Mouse (Mus musculus): ENCODE results near the gene Ift22. TPM values are rescaled to one million over a fixed set of nuclear protein-coding genes. Genes with fewer than 3 reads are reported as not detected.

Ift22 gene
- total RNA-seq (2021) (10 to 100 TPM; 29.0 to 42.0 TPM), polyA plus RNA-seq (2012; rRNA removed) (6.8 and 7.7 TPM in 2 replicates)
- long read RNA-seq, transcript Ift22-205 (5 exons, 3,071 nt), result major isoform, 11 of 24 reads
- long read RNA-seq, partial matches to known transcripts, result 2 of 24 reads
- long read RNA-seq, other reads (novel, unspliced or antisense), result 9 of 24 reads

DNA sequence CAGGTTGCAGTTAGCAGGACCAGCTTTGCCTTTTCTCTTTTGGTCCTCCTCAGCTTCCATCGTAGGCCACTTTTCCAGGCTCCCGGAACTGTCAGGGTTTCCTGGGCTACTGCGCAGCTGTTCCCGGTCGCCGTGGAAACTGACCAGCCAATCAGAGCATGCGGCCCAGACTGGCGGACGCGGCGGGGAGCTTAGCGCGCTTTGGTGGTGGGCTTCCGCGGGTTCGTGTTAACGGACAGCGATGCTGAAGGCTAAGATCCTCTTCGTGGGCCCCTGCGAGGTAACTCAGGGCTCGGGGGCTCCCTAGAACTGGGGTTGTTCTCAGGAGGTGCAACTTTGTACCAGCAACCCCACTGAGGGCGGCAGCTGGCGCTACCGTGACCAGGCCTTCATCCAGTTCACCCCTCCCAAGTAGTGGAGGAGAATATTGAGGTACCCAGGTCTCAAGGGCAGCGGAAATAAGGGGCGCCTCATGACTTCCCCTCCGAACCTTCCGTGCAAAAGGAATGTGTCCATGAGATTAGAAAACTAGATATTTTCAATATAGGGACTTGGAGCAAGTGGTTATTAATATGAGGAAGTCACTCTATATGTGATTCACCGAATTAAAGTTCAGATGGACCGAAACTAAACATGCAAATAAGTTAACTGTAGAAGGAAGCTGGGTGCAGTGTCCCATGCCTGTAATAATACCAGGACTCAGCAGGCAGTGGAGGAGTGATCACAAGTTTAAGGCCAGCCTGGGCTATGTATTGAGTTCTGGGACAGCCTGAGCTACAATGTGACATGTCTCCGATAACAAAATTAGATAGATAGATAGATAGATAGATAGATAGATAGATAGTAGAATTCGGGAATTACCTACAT is at the start of gene Ift22:
Gene Ift22, plus strand, starts transcription at position 160 of the 867 bp plus-strand sequence.
- peak; percentile 96 for DNase-seq

DNA sequence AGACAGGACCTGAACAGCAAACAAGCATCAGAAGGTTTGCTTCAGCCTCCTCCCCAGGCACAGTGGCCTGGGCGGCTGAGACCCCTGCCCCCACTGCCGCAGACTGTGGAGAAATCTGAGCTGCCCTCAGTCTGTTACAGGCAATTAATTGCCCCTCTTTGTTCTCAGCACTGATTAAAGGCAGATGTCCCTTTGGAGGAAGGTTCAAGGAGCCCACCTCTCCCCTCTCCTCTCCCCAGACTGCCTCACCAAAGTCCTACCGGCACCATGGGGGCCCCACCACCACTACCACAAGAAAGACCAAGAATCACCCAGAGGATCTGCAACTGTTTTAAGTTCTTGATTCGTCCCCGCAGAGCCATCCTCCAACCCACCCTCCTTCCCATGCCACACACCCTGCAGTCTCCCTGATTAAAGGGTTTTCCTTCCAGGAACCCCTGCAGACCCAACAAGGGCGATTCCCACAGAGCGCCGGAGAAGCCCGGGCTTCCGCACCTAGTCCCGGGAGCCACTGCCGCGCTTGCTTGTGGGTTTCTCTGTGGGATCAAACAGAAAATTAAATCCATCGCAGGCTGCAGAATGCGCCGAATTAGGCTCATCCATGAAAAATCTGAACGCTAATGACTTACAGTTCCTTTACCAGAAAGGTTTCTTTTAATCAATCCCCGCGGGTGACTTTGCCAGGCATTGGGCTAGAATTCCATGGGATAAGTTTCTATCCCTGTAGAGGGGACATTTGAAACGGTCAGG is 46.6 kb upstream of the Ift22 start:
- DNase-seq, result no peak

DNA sequence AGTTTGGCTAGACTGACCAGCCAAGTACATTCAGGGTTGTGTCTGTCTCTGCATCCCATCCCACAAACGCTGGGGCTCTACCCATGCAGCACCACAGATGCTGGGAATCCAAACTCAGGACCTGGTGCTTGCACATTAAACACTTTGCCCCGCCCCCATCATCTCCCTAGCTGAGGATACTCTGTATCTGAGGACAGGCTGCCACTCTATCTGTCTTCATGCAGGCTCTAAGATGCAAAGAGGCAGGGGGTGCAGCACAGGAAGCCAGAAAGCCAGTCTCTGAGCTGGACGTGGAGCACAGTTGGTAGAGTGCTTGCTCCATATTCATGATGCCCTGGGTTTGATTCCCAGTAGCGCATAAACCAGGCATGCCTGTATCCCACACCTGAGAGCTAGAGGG is 45.1 kb upstream of the Ift22 start:
- DNase-seq, result no peak

DNA sequence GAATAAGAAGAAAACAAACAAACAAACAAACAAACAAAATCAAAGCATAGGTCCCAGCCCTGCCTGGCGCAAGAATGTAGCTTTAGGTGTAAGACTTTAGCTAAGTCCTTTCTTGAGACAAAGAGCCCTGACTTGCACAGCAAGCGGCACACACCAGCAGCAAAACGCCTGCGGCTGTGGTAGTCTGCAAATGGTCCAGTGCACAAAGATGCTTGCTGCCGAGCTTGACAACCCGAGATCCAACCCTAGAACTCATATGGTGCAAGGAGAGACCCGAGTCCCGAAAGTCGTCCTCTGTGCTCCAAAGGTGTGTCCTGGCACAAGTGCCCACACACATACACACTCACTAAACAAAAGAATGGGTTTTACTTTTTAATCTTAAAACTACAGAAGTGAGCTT is 44.7 kb upstream of the Ift22 start:
- no peak for DNase-seq

DNA sequence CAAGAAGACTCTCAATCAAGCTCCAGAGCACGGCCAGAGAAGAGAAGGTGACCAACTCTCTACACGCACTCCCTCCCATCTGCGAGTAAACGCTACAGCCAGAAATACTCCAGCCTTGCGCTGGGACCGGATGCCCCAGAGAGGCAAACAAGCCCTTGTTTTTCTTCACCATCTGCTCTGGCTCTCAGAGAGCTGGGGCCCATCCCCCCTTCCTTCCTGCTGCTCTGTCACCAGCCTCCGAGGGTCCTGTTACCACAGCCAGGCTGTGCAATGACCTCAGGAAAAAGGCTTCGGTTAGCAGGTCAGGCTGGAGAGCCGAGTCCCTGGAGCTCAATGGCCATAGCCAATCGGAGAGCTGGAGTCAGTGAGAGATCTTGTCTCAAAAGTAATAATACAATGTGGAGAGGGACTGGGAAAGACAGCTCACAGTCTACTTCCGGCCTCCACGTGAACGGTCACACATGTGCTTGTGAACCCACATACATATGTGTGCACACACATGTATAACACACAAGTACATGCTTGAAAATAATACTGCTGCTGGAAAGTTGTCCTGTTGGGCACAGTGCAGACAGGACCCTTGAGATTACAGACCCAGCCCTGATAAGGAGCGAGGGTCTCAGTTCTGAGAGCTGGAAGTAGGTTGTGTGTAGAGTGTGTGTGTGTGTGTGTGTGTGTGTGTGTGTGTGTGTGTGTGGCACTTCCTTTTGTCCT is 43.8 kb upstream of the Ift22 start:
- DNase-seq, result no peak

DNA sequence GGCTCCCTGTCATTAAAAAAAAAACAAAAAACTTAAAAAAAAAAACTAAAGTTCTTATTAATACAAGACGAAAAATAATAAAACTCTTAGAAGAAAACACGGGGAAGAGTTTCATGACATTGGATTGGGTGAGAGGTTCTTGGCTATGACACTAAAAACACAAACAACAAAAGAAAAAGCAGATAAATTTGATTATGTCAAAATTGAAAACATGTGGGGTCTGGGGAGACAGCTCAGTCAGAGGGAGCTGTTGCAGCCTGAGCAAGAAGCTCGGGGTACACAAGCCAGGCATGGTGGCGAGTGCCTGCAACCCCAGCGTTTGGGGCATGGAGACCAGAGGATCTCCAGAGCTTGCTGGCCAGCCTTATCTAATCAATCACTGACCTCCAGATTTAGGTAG is 40.2 kb upstream of the Ift22 start:
- no peak for DNase-seq

DNA sequence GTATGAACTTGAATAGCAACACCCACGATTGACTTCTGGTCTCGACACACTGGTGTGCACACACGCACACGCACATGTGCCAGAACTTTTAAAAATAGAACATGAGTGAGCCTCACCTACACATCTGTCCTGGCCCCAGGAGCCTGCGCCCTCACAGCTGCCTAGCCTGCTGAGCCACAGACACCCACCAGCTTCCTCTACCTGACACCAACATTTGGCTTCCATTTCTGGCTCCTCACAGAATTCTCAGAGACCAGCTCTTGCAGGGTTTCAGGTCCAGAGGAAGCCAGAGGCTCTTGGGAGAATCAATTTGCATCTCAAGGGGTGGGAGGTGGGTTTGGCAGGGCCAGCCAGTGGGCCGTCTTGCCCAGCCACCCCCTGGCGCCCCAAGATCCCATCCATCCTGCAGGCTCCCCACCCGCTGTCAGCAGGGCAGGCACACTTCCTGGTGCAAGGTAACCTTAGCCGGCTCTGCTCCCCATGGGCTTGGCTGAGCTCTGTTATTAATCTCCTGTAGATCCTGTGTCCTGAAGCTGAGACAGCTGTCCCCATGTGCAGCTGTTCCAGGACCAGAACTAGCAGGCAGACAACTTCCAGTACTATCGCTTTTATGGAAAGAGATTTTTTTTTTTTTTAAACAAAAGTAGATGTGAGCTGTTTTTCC is 38.4 kb upstream of the Ift22 start:
- DNase-seq, result no peak

DNA sequence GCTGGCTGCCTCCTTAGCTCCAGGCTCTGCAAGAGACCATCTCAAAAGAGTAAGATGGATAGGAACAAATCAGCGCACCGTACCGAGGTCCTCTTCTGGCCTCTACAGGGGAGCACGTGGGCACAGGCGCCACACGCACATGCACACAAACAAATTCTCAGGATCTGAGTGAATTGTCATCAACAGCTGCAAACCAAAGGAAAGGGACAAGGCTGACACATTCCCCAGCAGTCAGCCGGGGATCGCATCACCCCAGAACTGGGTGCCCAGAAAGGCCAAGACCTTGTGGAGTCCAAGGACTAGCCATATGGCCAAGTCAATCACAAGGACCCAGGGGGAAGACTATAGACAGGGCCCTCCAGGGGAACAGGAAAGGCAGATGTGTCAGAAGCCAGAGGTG is 35.5 kb upstream of the Ift22 start:
- no peak for DNase-seq

DNA sequence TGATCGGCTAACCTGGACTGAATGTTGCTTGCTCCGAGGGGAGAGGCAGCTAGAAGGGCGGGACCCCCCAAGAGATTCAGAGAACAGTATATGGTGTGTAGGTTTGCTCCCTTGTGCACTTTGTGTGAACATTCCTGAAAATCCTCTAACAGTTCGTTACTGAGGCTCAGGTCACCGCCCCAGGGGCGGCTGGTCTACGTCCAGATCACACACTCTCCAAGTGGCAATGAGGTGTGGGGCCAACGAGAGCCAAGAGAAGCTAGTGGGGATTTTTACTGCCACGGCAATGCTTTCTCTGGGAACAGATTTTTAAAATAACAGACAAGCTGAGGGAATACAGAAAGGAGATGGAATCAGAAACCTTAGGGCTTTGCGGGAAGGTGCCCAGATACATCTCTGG is 33.7 kb upstream of the Ift22 start:
- DNase-seq, result no peak

DNA sequence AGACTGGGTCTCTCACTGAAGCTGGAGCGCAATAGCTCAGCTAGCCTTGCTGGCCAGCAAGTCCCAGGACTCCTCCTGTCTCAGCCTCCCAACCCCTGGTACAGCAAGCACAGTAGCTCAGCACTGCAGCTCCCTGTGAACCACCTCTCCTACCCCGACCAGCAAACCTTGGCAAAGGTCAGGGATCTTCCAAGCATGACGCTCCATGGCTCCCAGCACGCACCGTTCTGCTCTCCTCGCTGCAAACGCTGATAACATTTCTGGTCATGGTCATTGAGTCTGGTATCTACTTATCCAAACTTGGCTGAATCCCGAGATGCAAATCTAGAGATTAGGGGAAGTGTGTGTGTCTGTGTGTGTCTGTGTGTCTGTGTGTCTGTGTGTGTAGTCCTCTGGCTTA is 27.8 kb upstream of the Ift22 start:
- peak; percentile 26 for DNase-seq

DNA sequence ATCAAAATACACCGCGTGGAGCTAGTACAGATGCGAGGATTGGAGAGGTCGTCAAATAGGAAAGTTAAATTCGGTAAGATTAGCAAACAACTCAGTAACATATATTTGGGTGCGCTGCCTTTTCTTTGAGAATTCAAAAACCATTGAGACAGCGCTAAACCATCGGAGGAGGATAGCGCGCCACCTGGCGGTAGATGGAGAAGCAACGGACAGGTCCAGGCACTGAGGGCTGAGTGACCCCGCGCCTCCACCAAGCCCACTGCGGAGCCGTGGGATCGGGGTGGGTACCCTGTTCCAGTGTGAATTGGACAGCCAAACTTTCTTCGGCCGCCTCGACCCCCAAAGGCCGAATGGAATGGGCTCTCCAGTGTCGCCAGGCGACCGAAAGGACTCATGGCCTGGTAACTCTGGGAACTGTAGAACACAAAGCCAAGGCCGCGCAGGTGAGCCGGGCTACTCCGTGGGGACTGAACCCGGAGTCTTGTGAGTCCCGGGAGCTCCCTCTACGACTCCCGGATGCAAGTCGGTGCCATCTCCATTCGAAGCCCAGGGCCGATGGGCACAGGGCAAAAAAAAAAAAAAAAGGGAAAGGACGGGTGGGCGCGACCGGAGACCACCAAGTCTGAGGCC is 26.5 kb upstream of the Ift22 start:
- DNase-seq, result peak; percentile 65

DNA sequence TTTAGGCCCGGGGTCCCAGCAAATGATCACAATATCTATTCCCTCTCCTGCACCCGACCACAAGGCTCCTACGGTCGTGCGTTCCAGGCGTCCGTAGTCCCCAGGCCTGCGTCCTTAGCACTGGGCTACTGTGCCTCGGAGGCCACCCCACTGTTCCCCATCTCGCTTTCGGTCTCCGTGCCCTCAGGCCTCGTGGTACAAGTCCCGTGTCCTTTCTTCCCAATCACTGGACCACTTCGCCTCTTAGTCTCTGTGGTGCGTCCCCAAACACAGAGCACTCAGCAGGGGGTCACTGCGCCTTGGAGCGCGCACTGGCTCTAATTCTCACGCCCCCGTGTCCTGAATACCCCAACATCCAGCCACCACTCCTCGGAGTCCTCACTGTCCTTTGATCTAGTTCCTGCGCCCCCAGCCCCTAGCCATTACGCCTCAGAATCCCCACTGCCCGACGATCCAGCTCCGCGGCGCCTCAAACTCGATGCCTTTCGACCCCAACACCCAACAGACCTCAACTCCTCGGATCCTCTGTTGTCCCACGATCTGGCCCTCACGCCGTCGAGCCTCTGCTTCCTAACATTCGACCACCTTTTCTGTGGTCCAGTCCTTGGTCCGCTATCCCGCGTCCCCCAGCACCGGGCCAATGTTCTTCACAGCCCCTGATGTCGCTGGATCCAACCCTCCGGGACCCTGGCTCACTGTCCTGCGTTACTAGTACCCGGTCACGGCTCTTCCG is 25.7 kb upstream of the Ift22 start:
- DNase-seq, result no peak

DNA sequence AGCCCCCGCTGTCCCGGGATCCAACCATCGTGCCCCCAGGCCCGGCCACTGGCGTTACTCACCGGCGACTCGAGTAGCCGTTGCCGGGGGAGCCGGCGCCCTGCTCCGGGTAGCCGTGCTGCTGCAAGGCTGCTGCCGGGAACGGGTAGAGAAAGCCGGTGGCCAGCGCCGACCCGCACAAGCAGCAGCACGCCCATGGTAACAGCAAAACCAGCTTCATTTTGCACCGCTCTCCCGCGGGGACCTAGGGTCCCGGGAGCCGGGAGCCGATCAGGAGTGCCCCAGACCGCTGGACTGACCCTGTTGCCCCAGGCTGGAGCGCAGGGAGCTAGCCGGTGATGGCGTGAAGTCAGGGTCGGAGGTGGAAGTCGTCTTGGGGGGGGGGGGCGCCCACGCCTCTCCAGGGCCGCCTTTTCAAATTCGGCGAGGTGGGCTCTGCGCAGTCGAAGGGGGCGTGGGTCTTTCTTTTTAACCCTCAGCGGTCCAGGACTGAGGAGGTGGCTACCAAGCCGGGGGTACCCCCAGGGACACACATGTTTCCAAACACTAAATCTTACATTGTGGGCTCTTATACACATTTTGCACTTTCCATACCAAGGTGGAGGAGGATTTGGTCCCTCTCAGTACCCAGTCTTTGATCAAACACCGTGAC is 25.0 kb upstream of the Ift22 start, which contains the start of gene Col26a1:
Gene Col26a1, minus strand, starts transcription at position 422 of the 652 bp plus-strand sequence.
- DNase-seq, result no peak

DNA sequence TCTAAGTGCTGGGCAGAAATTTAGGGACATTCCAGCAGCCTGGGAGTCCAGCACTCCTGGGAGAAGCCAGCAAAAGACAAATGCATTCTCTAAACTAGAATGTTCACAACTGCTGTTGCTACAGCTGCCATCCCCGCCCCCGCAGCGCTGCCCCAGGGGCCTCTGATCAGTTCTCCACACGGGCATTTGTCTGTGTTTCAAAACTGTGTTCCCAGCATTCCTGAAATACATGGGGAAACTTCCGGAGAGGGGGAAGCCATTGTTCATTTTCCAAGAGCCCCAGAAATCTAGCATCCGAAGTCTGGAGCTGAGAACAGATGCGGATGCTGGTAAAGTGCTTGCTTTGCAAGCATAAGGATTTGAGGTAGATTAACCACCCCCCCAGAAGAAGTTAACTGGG is 21.0 kb upstream of the Ift22 start:
- no peak for DNase-seq

DNA sequence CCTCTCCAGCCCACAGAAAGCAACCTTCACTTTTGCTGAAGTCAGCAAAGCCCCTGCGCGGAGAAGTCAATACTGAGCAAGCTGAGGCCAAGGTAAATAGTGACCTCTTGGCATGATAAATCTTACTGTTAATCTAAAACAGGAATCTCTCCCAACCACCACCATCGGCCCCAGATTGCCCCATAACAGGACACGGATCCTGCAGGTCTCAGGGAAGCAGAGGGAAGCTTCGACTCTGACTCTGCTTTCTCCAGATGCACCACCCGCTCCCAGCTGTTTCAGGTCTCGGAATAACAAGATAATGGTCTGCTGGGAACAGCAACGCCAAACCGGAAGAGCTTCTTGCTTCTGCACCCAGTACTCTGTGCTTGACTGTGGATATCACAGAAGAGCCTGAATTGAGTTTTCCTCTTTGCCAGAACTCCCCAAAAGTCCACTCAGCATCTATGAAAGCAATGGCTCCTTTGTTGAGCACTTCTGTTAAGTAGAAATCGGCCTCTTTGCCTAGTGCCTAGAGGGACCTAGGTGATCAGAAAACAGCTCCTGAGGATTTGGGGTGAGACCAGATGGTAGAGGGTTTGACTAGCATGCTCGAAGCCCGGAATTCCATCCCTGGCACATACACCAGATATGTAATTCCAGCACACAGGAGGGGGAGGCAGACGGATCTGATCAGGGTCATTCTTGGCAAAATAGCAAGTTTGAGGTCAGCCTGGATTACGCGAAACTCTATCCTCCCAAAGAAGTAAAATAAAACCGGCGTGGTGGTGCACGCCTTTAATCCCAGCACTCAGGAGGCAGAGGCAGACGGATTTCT is 19.2 kb upstream of the Ift22 start:
- no peak for DNase-seq

DNA sequence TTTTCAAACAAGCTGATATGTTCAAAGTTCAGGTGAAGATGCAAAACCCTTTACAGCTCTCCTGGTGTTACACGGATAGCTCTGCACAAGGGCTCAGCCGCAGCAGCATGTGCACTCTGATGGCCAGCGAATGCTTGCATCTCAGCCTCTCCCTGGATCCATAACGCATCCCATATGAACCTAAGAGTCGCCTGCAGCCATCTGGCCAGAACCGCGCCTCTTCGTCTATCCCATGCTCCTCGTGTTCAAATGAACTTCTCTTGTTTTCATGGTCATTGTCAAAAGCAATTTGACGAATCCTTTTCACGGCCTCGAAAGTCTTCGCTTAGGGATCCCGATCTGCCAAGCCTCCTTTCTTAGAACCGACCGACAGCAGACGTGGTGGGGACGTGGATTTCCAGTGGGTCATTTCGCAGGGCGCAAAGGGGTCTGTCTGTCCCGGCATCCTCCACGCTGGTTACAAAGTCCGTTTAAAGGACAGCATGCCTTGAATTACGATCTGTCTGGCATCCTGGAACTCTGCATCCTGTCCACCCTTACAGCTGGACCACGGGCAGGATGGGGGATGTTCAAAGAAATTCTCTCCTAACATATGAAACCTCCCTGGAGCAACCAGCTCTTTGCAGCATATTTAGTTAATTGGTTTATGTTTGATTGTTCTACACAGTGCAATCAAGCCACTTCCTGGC is 13.0 kb upstream of the Ift22 start:
- no peak for DNase-seq

DNA sequence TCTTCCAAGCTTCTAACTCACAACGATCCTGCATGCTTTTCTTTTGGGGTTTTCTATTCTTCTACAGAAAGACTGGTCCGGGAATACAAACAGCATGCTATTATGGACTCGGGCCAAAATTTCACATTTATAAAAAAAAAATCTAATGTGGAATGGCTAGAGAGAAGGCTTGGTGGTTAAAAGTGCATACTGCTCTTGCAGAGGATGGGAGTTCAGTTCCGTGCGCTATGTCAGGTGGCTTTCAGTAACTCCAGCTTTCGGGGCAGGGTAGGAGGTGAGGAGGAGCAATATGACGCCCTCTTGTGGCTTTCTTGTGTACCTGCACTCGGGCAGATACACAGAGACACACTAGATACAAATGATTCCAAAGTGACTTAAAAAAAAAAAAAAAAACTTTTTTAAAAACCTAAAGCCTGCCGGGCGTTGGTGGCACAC is 12.4 kb upstream of the Ift22 start:
- no peak for DNase-seq

DNA sequence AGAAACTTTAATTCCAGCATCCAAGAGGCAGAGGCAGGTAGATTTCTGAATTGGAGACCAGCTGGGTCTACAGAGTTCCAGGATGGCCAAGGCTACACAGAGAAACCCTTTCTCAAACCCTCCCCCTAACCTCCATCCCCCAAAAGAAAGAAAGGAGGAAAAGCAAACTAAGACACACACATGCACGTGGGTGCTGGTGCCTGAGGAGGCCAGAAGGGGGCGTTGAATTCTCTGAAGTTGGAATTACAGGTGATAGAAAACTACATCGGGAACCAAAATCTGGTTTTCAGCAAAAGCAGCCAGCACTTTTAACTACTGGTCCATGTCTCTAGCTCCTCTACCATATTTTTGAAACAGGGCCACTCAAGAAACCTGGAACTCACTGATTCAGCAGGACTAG is 3.3 kb upstream of the Ift22 start:
- no peak for DNase-seq

Data from adrenal gland, adult 2 months (tissue).